ENCODE assay signal across 21 mouse cellular contexts in genomic region chr9:13871631-13872030, GRCm38 (mm10). TPM values are rescaled to one million over a fixed set of nuclear protein-coding genes. Genes with fewer than 3 reads are reported as not detected.
DNase-seq lines count a peak whose midpoint lies in the region; ATAC-seq lines count a peak whose summit lies in the region.
"Had no signal": no experiment of that assay in that cellular context is flagged by ENCODE, and none has a peak within 500 bp of the region (broad histone marks: within the 10 kb centered on the region; RNA-seq: fewer than 3 reads in every experiment).

No protein-coding gene starts in this region.

- no peak for ATAC-seq in midbrain, embryonic 11.5 days (ENCODE audit: low FRiP score)
- no peak for ATAC-seq in midbrain, embryonic 16.5 days
- ATAC-seq in limb, embryonic 11.5 days (ENCODE audit: insufficient number of reproducible peaks, low FRiP score, low TSS enrichment, low read depth) = no peak
- ATAC-seq: forebrain, embryonic 14.5 days; forebrain, postnatal 0 days had no signal

- H3K4me2 ChIP-seq in midbrain, embryonic 11.5 days = no peak overlapping the region
- H3K4me2 ChIP-seq in midbrain, embryonic 16.5 days (ENCODE audit: low read length) = no peak overlapping the region
- no peak overlapping the region for H3K4me2 ChIP-seq in limb, embryonic 11.5 days (ENCODE audit: low read depth, severe bottlenecking)
- H3K4me2 ChIP-seq: embryonic facial prominence, embryonic 12.5 days; forebrain, embryonic 12.5 days had no signal

- DNase-seq in heart, adult 11 months = peak; percentile 61
- no peak for DNase-seq in heart, adult 9 months (ENCODE audit: low spot score in 2 of 2)
- DNase-seq in midbrain, embryonic 11.5 days (ENCODE audit: low spot score, missing footprints) = peak; percentile 54
- DNase-seq in limb, embryonic 11.5 days (ENCODE audit: low spot score) = peak; percentile 12
- no peak for DNase-seq in left cerebral cortex, adult 9 months (ENCODE audit: low spot score in 2 of 2)
- DNase-seq in lung, postnatal 14 days = no peak
- DNase-seq: adrenal gland, adult 2 months; adrenal gland, postnatal 10 days; adrenal gland, postnatal 25 days; cerebellum, adult 11 months; cerebellum, adult 18-20 months; cerebellum, adult 8-10 months; cerebellum, adult 9-11 months; cerebellum, postnatal 14 days; cerebellum, postnatal 36 days; forebrain, postnatal 0 days had no signal

- no peaks in the 10 kb centered on the region for H3K27me3 ChIP-seq in midbrain, embryonic 11.5 days (ENCODE audit: control insufficient read depth, insufficient read depth, low read length)
- no peaks in the 10 kb centered on the region for H3K27me3 ChIP-seq in midbrain, embryonic 16.5 days (ENCODE audit: control insufficient read depth, insufficient read depth, low read depth, low read length)
- no peaks in the 10 kb centered on the region for H3K27me3 ChIP-seq in limb, embryonic 11.5 days (ENCODE audit: control insufficient read depth, insufficient read depth, low read length)
- H3K27me3 ChIP-seq: embryonic facial prominence, embryonic 12.5 days; forebrain, embryonic 12.5 days had no signal

- no peaks in the 10 kb centered on the region for H3K9me3 ChIP-seq in midbrain, embryonic 11.5 days (ENCODE audit: control insufficient read depth, low read length)
- no peaks in the 10 kb centered on the region for H3K9me3 ChIP-seq in midbrain, embryonic 16.5 days (replicated peaks; ENCODE audit: control insufficient read depth, low read length, poor library complexity, severe bottlenecking)
- no peaks in the 10 kb centered on the region for H3K9me3 ChIP-seq in limb, embryonic 11.5 days (ENCODE audit: control insufficient read depth, low read length)
- H3K9me3 ChIP-seq: embryonic facial prominence, embryonic 10.5 days; embryonic facial prominence, embryonic 12.5 days; forebrain, embryonic 12.5 days had no signal

- no peak overlapping the region for H3K4me3 ChIP-seq in midbrain, embryonic 11.5 days (ENCODE audit: low read depth, low read length)
- no peak overlapping the region for H3K4me3 ChIP-seq in midbrain, embryonic 16.5 days (ENCODE audit: low read depth, low read length)
- H3K4me3 ChIP-seq in limb, embryonic 11.5 days (ENCODE audit: low read depth, low read length) = no peak overlapping the region
- H3K4me3 ChIP-seq: embryonic facial prominence, embryonic 10.5 days; embryonic facial prominence, embryonic 12.5 days; forebrain, embryonic 12.5 days had no signal

- WGBS in midbrain, embryonic 11.5 days = 88% methylated on average over 7 of the region's 7 CpGs
- 92% methylated on average over 7 of the region's 7 CpGs for WGBS in midbrain, embryonic 16.5 days
- WGBS in limb, embryonic 11.5 days = 88% methylated on average over 7 of the region's 7 CpGs

- H3K4me1 ChIP-seq in midbrain, embryonic 11.5 days (ENCODE audit: control insufficient read depth, insufficient read depth, low read length) = no peaks in the 10 kb centered on the region
- H3K4me1 ChIP-seq in midbrain, embryonic 16.5 days (ENCODE audit: control insufficient read depth, insufficient read depth, low read length) = no peaks in the 10 kb centered on the region
- no peaks in the 10 kb centered on the region for H3K4me1 ChIP-seq in limb, embryonic 11.5 days (ENCODE audit: control insufficient read depth, insufficient read depth, low read length)
- H3K4me1 ChIP-seq: embryonic facial prominence, embryonic 12.5 days; forebrain, embryonic 12.5 days had no signal

- no peak overlapping the region for H3K27ac ChIP-seq in midbrain, embryonic 11.5 days (ENCODE audit: low read depth, low read length)
- H3K27ac ChIP-seq in midbrain, embryonic 16.5 days (ENCODE audit: low read length) = no peak overlapping the region
- no peak overlapping the region for H3K27ac ChIP-seq in limb, embryonic 11.5 days (replicated peaks; ENCODE audit: low read depth, low read length)
- H3K27ac ChIP-seq: embryonic facial prominence, embryonic 10.5 days; embryonic facial prominence, embryonic 12.5 days; forebrain, embryonic 12.5 days had no signal

- no peak overlapping the region for H3K9ac ChIP-seq in midbrain, embryonic 11.5 days (ENCODE audit: low read length)
- H3K9ac ChIP-seq in midbrain, embryonic 16.5 days (ENCODE audit: low read depth, low read length) = no peak overlapping the region
- no peak overlapping the region for H3K9ac ChIP-seq in limb, embryonic 11.5 days (ENCODE audit: low read length)
- H3K9ac ChIP-seq: embryonic facial prominence, embryonic 12.5 days; forebrain, embryonic 12.5 days; forebrain, postnatal 0 days had no signal

- H3K36me3 ChIP-seq in midbrain, embryonic 11.5 days (ENCODE audit: control insufficient read depth, insufficient read depth, low read length) = no peaks in the 10 kb centered on the region
- no peaks in the 10 kb centered on the region for H3K36me3 ChIP-seq in midbrain, embryonic 16.5 days (ENCODE audit: control insufficient read depth, insufficient read depth, low read length)
- no peaks in the 10 kb centered on the region for H3K36me3 ChIP-seq in limb, embryonic 11.5 days (ENCODE audit: control insufficient read depth, insufficient read depth, low read length)
- H3K36me3 ChIP-seq: embryonic facial prominence, embryonic 10.5 days; embryonic facial prominence, embryonic 12.5 days; forebrain, embryonic 12.5 days had no signal

RNA-seq across cellular contexts. Expression of gene Fam76b, which starts 44.1 kb away (rescaled TPM):
- 28.9 and 33.6 TPM in 2 replicates for polyA plus RNA-seq in midbrain, embryonic 11.5 days (2014; fragmentation: Nextera tagmentation; extraction: Ambion mirVana)
- polyA plus RNA-seq in midbrain, embryonic 16.5 days (2015; fragmentation: Nextera tagmentation; extraction: Ambion mirVana) = 16.3 and 21.3 TPM in 2 replicates
- 28.3 and 30.2 TPM in 2 replicates for polyA plus RNA-seq in limb, embryonic 11.5 days (2014; fragmentation: Nextera tagmentation; extraction: Ambion mirVana)

RNA-seq across cellular contexts. Expression of gene Cep57, which starts 44.7 kb away (rescaled TPM):
- polyA plus RNA-seq in midbrain, embryonic 11.5 days (2014; fragmentation: Nextera tagmentation; extraction: Ambion mirVana) = 59.9 and 71.2 TPM in 2 replicates
- polyA plus RNA-seq in midbrain, embryonic 16.5 days (2015; fragmentation: Nextera tagmentation; extraction: Ambion mirVana) = 35.2 and 36.5 TPM in 2 replicates
- 73.7 and 75.7 TPM in 2 replicates for polyA plus RNA-seq in limb, embryonic 11.5 days (2014; fragmentation: Nextera tagmentation; extraction: Ambion mirVana)

Comparison
In these comparisons a context has a peak if more than half of its experiments do, and no peak if none do; other contexts are left out.
1. DNase-seq: peak in heart, adult 11 months (single experiment), midbrain, embryonic 11.5 days (single experiment) and limb, embryonic 11.5 days (single experiment); none in heart, adult 9 months (0 of 2), left cerebral cortex, adult 9 months (0 of 2) and lung, postnatal 14 days (single experiment).